Mouse (Mus musculus): ENCODE measurements around the gene Rhot1.

Gene Rhot1

DNA sequence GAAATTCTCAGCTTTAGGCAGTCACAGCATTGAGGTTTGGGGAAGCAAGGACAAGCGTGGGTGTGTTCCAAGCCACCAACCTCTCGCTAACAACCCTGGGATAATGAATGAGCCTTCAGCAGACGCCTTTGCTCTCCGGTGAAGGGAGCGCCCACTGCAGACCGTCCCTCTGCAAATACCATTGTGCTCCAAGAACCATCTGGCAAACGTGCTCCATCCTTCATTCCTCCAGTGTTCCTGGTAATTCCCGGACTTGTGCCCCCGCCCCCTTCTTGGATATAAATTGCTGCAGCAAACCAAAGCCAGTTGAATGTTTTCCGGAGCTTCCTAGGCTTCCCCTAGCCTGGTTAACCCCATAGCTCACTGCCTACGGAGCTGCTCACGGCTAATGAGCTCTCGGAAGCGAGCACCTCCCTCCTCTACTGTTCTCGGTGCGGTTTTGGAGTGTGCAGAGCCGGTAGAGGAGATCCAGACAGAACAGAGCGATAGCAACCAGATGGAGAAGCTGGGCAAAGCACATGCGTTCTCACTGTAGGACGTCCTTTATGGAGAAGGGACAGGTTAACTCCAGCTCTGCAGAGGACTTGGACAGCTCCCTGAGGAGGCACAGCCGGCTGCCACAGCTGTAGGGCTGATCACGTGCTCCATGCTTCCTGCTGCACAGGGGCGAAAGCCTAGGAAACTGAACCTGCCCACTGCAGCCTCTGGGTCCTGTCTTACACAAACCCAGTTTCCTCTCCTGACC lies 81.1 kb downstream of the Rhot1 start:
- DNase-seq, result peak in 1 of 2 experiments; percentile 29

- DNase-seq, result no peak
Observed at GRCm38 (mm10) chr11:80291004-80291403, 82.2 kb downstream of the Rhot1 start.

DNA sequence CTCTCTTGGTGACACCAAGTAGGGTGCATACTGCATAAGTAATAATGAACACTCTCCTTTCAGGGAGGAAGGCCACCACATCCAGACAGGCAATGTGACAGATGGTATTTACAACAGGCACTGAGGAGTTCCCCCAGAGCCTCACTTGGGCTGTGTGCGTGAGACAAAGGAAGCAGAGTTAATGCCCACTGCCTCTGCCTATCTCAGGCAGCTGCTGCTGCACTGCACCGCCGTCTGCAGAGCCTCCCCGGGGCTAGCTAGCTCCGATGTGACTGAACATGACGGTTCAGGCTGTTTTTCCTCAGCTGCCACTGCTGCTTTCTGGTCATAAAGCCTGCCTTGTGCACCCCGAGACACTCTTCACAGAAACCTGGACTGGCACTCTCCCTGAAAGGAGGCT lies 83.6 kb downstream of the Rhot1 start:
- DNase-seq, result no peak

DNA sequence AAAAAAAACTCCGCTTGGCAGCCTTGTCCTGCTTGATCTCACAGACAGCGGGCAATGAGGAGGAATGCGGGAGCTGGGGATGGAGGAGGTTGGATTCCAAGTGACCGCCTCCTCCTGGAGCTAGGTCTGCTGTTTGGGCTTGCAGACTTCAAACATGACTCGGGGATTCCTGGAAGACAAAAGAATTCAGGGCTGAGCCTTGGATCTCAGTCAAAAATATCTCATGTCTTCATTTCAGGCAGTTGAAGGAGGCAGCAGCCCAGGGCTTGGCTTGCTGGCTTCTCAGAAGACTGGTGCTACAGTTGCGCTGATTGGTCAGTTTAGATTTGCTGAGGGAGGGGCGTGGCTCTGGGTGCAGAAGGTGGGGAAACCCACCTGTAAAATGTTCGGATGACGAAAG lies 86.2 kb downstream of the Rhot1 start:
- DNase-seq, result no peak

- DNase-seq, result no peak
Observed at GRCm38 (mm10) chr11:80295785-80296184, 87.0 kb downstream of the Rhot1 start.

GRCm38 (mm10) chr11:80299513-80300235 lies 90.9 kb downstream of the Rhot1 start:
- no peak for DNase-seq

DNA sequence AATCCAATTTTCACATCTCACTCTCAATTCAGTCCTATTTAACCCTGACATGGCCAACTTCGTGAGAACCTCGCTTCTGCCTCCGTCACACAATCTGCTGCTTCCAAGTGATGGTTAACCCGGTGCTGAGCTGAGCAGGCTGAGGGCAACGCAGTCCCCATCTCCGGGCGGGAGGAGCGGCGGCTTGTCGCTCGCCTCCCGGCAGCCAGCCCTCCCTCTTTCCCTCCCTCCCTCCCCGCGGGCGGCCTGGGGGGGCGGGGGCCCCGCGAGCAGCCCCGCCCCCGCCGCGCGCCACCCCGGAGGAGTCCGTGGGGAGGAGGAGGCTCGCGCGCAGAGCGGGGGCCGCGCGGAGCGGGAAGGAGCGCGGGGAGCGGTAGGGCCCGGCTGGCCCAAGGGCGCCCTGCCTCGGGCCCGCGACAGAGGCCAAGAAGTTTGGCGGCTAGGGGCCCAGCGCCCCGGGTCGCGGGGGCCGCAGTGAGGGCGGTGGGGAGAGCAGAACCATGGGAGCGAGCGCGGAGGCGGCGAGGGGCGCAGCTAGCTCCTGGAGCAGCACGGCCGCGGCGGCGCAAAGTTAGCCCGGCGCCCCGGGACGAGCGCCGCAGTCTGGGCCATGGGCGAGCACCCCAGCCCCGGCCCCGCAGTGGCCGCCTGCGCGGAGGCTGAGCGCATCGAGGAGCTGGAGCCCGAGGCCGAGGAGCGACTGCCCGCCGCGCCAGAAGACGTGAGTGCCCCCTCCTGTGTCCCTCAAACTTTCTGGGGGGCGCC lies 91.9 kb downstream of the Rhot1 start, which contains the start of gene Rhbdl3:
TSS of gene Rhbdl3 (plus strand) at position 362 of the 765 bp plus-strand sequence.
- DNase-seq, result peak; percentile 20 to 41

DNA sequence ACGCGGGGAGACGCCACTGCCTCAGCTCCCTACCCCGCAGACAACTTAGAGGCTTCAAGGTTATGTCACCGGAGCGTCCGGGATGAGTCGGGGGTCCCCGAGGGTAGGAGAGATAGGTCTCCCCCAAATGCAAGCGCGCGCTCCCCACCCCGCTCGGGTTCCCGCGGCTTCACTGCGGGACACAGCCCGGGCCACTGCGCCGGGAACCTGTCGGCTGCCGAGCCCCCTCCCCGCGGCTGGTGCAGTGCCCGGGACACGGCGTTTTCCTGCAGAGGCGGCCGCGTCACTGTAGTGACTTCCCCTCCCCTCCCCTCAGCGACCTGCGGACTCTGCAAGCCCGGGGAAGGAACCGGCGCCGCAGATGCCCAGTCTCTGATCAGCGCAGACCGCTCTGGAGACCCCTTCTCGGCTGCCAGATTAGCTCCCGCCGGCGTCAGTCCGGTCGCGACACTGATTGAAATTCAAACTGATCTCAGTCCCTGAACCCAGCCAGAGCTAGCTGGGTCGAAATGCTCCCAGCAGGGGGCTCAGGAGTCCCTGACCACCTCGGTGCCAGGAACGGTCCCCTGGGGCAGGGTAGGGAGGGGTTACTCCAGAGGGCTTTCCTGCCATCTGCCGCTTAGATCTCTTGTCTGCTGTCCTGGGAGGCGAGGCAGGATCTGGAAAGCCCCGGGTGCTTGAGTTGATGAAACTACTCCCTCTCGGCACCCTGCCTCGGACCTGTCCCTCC lies 92.7 kb downstream of the Rhot1 start:
- DNase-seq, result peak; percentile 30 to 37

DNA sequence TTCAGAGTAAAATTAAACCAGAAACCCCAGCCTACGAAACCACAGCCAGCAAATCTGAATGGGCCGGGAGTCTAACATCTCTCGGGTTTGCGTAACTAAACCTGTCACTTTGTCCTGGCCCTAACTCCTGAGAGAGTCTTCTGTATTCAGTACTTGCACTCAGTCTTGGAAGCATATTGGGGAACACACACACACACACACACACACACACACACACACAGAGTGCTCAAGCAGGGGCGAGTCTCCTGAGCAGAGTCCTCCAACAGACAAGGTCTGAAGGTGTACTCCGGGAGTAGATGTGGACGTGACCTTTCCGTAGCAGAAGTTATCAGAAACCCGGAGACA lies 93.2 kb downstream of the Rhot1 start:
- DNase-seq, result peak; percentile 16 to 24

DNA sequence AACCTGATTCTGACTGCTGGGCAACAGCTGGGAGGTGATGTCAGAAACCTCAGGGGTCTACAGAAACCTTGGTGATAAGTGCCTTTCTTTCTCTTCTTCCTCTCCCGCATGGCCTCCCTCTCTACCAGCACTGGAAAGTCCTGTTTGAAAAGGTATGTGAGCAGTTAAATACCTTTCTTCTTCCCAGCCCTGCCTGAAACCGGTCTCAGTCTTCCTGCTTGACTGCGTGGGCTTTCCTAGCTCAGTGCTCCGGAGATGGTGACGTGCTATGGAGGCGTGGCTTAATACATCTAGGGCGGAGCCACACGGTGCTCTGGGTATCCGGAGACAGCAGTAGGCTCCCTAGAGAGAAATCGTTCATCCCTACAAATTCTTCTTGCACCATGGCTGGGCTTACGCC lies 93.7 kb downstream of the Rhot1 start:
- peak; percentile 49 to 51 for DNase-seq

DNA sequence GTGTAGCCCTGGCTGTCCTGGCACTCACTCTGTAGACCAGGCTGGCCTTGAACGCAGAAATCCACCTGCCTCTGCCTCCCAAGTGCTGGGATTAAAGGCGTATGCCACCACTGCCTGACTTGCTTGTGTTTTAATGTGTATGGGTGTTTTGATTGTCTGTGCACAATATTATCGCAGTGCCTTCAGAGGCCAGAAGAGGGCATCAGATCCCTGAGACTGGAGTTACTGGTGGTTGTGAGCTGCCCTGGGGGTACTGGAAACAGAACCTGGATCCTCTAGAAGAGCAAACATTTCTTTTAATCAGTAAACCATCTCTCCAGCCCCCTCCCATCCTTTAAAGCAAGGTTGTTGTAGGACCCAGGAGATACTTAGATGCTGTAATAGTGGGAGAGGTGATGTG lies 94.9 kb downstream of the Rhot1 start:
- DNase-seq, result no peak

DNA sequence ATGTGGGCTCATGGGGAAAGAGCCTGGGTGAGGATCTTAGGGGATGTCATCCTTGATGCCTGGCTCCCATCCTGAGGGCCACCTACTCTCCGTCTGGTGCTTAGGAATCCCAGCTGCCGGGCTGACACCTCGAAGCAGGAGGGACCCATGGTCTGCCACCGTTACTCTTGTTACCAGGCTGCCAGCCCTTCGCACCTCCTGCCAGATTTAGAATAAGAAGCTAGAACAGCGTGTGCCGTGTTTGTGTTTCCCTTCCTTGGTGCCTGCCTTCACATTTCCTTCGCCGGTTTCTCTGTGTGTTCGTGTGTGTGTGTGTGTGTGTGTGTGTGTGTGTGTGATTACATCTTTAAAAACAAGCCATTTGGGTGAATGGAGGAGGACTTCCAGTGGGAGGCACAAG lies 96.0 kb downstream of the Rhot1 start:
- no peak for DNase-seq

- DNase-seq, result no peak
Observed at GRCm38 (mm10) chr11:80308537-80308936, 99.7 kb downstream of the Rhot1 start.

DNA sequence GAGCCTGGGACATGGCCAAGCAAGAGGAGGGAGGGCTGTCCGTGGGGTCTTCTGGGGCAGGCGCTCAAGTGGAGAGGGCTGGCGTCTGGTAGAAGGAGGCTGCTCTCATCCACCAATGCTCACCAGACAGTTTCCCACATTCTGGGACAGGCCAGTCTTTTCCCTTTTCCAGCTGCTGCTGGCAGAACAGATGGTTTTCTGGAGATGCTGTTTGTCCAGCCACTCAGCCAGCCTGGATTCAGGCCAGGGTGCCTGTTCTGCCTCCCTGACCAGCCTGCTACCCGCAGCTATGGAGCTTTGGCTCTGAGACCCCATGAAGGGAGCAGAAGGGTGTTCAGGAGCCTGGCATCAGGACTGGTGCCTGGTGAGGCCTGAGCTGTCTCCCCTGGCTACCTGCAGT lies 102.5 kb downstream of the Rhot1 start:
- DNase-seq, result no peak

DNA sequence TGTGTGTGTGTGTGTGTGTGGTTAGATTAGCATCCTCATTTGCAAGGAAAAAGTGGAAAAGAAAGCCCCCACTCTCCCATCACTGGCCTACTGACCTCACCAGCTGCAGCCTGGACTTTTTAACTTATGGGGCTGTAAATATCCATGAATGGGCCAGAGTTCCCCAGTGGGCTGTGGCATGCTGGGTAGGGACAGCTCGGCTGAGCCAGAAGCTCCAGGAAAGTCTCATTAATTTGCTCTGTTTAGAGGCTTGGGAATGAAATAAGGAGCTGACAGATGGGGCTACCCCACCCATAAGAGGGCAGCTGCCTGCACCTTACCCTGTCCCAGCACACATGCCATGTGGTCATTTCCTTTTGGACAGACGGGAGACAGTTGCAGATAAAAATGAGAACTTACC lies 103.2 kb downstream of the Rhot1 start:
- DNase-seq, result no peak

GRCm38 (mm10) chr11:80312565-80312964 lies 103.7 kb downstream of the Rhot1 start:
- DNase-seq, result no peak

DNA sequence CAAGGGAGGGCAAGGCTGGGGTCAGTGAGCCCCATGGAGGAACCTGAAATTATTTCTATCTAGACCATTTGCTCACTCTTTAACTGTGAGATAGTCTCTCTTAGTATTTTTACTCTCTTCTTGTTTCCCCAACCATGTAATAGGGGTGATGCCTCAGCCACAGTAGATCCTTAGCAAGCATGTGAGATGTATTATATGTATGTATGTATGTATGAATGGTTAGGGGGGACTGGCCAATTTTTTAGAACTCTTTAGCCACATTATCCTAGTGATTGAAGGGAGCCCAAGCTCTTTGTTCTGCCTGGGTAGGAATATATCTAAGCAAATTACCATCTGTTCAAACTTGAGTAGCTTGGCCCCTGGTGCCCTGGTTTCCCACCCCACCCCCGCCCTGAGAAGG lies 104.6 kb downstream of the Rhot1 start:
- DNase-seq, result no peak

DNA sequence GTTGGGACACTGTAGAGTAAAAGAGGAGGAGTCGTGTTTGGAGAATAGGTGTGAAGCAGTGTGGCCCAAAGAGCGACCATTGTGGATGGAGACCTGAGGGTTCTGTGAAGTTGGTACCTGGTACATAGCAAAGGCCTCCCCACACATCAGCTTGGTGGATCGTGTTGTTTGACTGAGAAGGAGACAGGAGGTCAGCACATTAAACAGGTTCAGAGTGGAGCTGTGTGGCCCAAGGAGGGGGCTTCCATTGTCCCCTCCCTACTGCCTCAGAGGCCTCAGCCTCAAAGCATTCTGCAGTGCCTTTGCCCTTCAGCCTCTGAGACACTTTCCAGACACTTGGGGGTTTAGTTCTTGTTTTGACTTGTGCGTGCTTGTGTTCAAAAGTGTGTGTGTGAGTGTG lies 105.1 kb downstream of the Rhot1 start:
- DNase-seq, result no peak

- DNase-seq, result peak; percentile 44 to 49
Observed at GRCm38 (mm10) chr11:80315743-80316639, 107.2 kb downstream of the Rhot1 start.
